Mouse (Mus musculus): ENCODE measurements at regions not wholly inside any gene's neighbourhood (a gene's known extent, or its start where the extent isn't known, plus 50 kb on each side); places are given as distances from the start of the nearest gene placed in this dataset.
A peak's percentile ranks its signal among the peaks of the same experiment; 100 is the strongest.

DNA sequence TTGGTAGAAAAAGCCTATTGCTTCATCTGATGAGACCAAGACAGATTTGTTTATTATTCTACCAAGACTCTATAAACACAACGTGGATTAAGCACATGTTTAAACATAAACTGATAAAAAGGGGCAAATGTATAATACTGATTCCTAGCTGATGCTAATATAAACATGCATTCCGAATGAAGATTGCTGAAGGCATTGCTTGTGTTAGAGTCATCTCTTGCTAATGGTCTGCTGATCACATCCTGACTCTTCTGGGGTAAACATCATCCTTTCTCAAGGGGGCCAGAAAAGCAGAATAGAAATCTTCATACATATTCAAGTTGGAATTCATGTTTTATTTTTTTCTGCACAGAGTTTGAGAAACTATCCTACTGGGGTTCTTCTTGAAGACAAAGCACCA lies 369.6 kb downstream of the Epha7 start:
- H3K4me2 ChIP-seq (ENCODE audit: low read depth, low read length): no peak overlapping the region
- 38% methylated on average over 2 of the region's 2 CpGs for WGBS
- H3K4me1 ChIP-seq (ENCODE audit: control insufficient read depth, insufficient read depth, low read length): no peaks in the 10 kb centered on the region
- H3K9ac ChIP-seq (ENCODE audit: low read depth, low read length): no peak overlapping the region
- no peaks in the 10 kb centered on the region for H3K36me3 ChIP-seq (ENCODE audit: control insufficient read depth, insufficient read depth, low read length)
- H3K4me3 ChIP-seq (ENCODE audit: low read length): no peak overlapping the region
- ATAC-seq: no peak
- H3K27ac ChIP-seq (ENCODE audit: low read length): no peak overlapping the region
- H3K27me3 ChIP-seq (replicated peaks; ENCODE audit: control insufficient read depth, insufficient read depth, low read length): no peaks in the 10 kb centered on the region
- H3K9me3 ChIP-seq (ENCODE audit: control insufficient read depth, low read length): 0 out of 2 replicates have a peak, but pooled peaks cover 3% of the 10 kb centered on the region

DNA sequence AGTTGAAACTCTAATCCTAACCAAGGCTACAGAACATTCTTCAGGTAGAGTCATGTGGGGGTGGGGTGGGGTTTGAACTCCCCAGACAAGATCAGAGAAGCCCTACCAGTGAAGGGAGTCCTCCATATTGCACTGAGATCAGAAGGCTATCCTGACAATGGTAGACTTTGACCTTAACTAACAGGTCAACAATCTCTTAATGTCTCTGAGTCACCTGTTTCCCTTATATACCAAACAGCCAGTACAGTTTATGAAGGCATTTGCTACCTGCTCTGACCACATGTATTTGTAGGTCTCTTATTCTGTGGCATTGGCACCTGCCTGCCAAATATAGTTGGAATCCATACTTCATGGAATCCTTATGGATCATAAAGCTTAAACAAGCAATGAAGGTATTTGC lies 370.5 kb downstream of the Epha7 start:
- ATAC-seq: peak; percentile 85
- peak overlapping the region; percentile 23; the same call in 1 of the 2 replicates for H3K27ac ChIP-seq (ENCODE audit: low read length)
- H3K9ac ChIP-seq (ENCODE audit: low read depth, low read length): no peak overlapping the region
- no peaks in the 10 kb centered on the region for H3K4me1 ChIP-seq (ENCODE audit: control insufficient read depth, insufficient read depth, low read length)
- H3K27me3 ChIP-seq (replicated peaks; ENCODE audit: control insufficient read depth, insufficient read depth, low read length): no peaks in the 10 kb centered on the region
- 0 out of 2 replicates have a peak, but pooled peaks cover 3% of the 10 kb centered on the region for H3K9me3 ChIP-seq (ENCODE audit: control insufficient read depth, low read length)
- no peak overlapping the region for H3K4me2 ChIP-seq (ENCODE audit: low read depth, low read length)
- H3K4me3 ChIP-seq (ENCODE audit: low read length): no peak overlapping the region
- H3K36me3 ChIP-seq (ENCODE audit: control insufficient read depth, insufficient read depth, low read length): no peaks in the 10 kb centered on the region

- Histone ChIP-seq H3K4me1 (ENCODE audit: control insufficient read depth, insufficient read depth, low read length) (no peaks in the 10 kb centered on the region), H3K9ac (ENCODE audit: low read depth, low read length) (no peak overlapping the region), H3K27ac (ENCODE audit: low read length) (no peak overlapping the region), H3K9me3 (ENCODE audit: control insufficient read depth, low read length) (0 out of 2 replicates have a peak, but pooled peaks cover 3% of the 10 kb centered on the region), H3K36me3 (ENCODE audit: control insufficient read depth, insufficient read depth, low read length) (no peaks in the 10 kb centered on the region), H3K4me2 (ENCODE audit: low read depth, low read length) (no peak overlapping the region), H3K4me3 (ENCODE audit: low read length) (no peak overlapping the region), H3K27me3 (replicated peaks; ENCODE audit: control insufficient read depth, insufficient read depth, low read length) (no peaks in the 10 kb centered on the region)
- WGBS: 65% methylated on average over 2 of the region's 2 CpGs
- ATAC-seq: peak; percentile 88
These were observed 370.9 kb downstream of the Epha7 start for GRCm38 (mm10) chr4:29183818-29184217.

DNA sequence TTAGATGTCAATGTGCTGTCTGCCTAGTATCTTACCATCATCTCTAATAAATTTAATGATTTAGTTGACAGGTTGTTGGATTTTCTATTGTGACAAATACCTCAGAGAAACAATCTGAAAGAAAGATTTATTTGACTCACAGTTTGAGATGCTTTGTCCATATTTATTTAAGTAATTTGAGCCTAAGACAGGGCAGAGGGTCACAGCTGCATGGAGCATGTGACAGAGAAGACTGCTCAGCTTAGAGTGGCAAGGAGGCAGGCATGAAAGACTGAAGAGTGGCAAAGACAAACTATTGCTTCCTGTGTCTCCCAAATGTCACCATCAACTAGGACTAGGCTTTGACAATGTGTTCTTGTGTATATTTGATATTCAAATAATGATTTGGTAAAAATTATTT lies 388.0 kb downstream of the Epha7 start:
- Histone ChIP-seq H3K27ac (ENCODE audit: low read length) (no peak overlapping the region), H3K36me3 (ENCODE audit: control insufficient read depth, insufficient read depth, low read length) (no peaks in the 10 kb centered on the region), H3K27me3 (replicated peaks; ENCODE audit: control insufficient read depth, insufficient read depth, low read length) (no peaks in the 10 kb centered on the region), H3K4me3 (ENCODE audit: low read length) (no peak overlapping the region), H3K9ac (ENCODE audit: low read depth, low read length) (no peak overlapping the region), H3K9me3 (ENCODE audit: control insufficient read depth, low read length) (no peaks in the 10 kb centered on the region), H3K4me1 (ENCODE audit: control insufficient read depth, insufficient read depth, low read length) (no peaks in the 10 kb centered on the region), H3K4me2 (ENCODE audit: low read depth, low read length) (no peak overlapping the region)
- ATAC-seq: no peak

Measured in intestine, embryonic 16.5 days (tissue).